Mouse (Mus musculus) hindbrain, embryonic 13.5 days (tissue): ENCODE results near the gene Slc22a3. TPM values are rescaled to one million over a fixed set of nuclear protein-coding genes. Genes with fewer than 3 reads are reported as not detected.

Experiments used
- ATAC-seq: fragments of 200-750 bp; cut with Nextera tagmentation; 2 replicates; pipeline ENCODE4 v1.8.0; 2017; ENCODE audit warnings: moderate TSS enrichment; ENCODE audit not compliant: low FRiP score
- H3K27ac ChIP-seq: fragments of 300-500 bp; sonication (generic); 2 replicates; pipeline ENCODE4 v1.5.1; 2015; ENCODE audit warnings: inconsistent platforms, mild to moderate bottlenecking, moderate library complexity
- H3K27me3 ChIP-seq: fragments of 300-500 bp; sonication (generic); 2 replicates; pipeline ENCODE4 v1.6.1; 2015; ENCODE audit warnings: mild to moderate bottlenecking, inconsistent platforms
- H3K36me3 ChIP-seq: fragments of 300-500 bp; sonication (generic); 2 replicates; pipeline ENCODE4 v1.6.1; 2015; ENCODE audit warnings: mild to moderate bottlenecking, inconsistent platforms
- H3K4me1 ChIP-seq: fragments of 300-500 bp; sonication (generic); replicated peaks from 2 replicates; pipeline ENCODE4 v1.6.1; 2015; ENCODE audit warnings: inconsistent platforms
- H3K4me2 ChIP-seq: fragments of 300-500 bp; sonication (generic); 2 replicates; pipeline ENCODE4 v1.6.1; 2015; ENCODE audit warnings: inconsistent platforms, mild to moderate bottlenecking, moderate library complexity
- H3K4me3 ChIP-seq: fragments of 300-500 bp; sonication (generic); 2 replicates; pipeline ENCODE4 v1.5.1; 2015; ENCODE audit warnings: mild to moderate bottlenecking, inconsistent platforms
- H3K9ac ChIP-seq: fragments of 300-500 bp; sonication (generic); 2 replicates; pipeline ENCODE4 v1.6.1; 2015; ENCODE audit warnings: mild to moderate bottlenecking, inconsistent platforms
- H3K9me3 ChIP-seq: fragments of 300-500 bp; sonication (generic); 2 replicates; pipeline ENCODE4 v1.6.1; 2016; ENCODE audit warnings: inconsistent platforms
- WGBS: fragments of 180-500 bp; shearing (Covaris S2); methylation state at CpG from one replicate; pipeline ENCODE4 v1.1.7; 2015; 5-methylcytosine and 5-hydroxymethylcytosine counted together
- polyA plus RNA-seq: library from polyadenylated mRNA; unstranded; fragments of >200 nt; fragmentation: Nextera tagmentation; extraction: Ambion mirVana; gene quantifications from 2 replicates; pipeline ENCODE4 v1.2.1, GENCODE M21; 2015

Slc22a3 gene
- polyA plus RNA-seq, 1 experiment from 2014 or later, result 0.66 TPM

DNA sequence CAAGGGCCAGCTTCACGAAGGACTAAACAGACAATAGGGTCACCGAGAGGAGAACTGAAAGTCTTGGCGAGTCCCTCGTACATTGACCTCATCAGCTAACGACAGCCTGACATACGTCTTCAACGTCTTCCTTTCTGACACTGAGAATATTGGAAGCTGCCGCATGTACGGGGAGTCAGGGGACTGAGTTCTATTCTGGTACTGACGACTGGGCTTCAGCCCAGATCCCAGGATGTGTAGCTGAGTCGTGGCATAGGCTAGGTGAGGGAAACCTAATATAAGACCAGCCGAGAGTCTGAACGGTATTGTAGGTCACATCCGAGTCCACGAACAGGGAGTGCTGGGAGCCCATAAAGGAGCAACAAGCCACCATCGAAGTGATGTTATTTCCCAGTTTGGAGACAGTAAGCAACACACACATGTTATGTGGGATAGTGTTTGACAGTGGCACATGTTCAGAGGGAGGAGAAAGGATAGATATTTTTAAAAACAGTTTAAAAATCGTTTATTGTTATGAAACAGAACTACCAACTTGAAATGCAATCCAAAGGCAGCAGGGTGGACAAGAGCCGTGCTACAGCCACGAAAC lies 87.9 kb downstream of the Slc22a3 start:
- Histone ChIP-seq H3K4me1 (no peaks in the 10 kb centered on the region), H3K36me3 (no peaks in the 10 kb centered on the region), H3K9me3 (no peaks in the 10 kb centered on the region), H3K27ac (no peak overlapping the region), H3K4me3 (no peak overlapping the region), H3K27me3 (no peaks in the 10 kb centered on the region), H3K9ac (no peak overlapping the region), H3K4me2 (no peak overlapping the region)
- 76% methylated on average over 19 of the region's 19 CpGs for WGBS
- ATAC-seq, result no peak

DNA sequence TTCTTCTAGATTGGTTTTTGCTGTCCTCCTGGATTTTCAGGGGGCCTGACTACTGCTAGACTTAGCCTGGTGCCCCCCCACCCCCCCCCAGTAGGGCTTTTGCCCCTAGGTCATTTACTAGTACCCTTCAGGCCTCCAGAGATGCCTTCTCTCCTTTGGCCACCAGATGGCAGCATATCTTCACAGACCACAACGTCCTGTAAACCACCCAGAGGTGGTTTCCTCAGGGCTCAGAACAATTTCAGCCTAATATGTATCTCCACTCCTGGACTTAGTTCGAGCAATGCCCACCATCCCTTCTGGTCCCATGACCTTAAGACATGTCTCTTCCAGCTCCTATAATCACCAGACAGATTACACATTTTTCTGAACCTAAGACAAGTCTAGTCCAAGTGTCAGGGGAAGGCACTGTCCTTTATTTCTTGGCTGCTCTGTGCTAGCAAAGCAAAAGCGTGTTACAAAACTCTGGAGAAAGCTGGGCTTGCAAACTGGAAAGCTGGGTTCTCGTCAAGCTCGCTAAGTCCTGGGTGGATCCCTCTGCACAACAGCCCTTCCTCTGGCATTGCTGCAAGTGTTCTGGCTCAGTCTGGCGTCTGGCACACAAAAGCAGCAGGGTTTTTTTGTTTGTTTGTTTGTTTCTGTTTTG lies 91.1 kb downstream of the Slc22a3 start:
- H3K9ac ChIP-seq, result no peak overlapping the region
- no peak overlapping the region for H3K27ac ChIP-seq
- no peaks in the 10 kb centered on the region for H3K9me3 ChIP-seq
- H3K4me2 ChIP-seq, result no peak overlapping the region
- WGBS, result 51% methylated on average over 6 of the region's 6 CpGs
- no peaks in the 10 kb centered on the region for H3K27me3 ChIP-seq
- H3K4me1 ChIP-seq, result no peaks in the 10 kb centered on the region
- H3K36me3 ChIP-seq, result no peaks in the 10 kb centered on the region
- ATAC-seq, result peak; percentile 54; the same call in 1 of the 2 replicates
- H3K4me3 ChIP-seq, result no peak overlapping the region

DNA sequence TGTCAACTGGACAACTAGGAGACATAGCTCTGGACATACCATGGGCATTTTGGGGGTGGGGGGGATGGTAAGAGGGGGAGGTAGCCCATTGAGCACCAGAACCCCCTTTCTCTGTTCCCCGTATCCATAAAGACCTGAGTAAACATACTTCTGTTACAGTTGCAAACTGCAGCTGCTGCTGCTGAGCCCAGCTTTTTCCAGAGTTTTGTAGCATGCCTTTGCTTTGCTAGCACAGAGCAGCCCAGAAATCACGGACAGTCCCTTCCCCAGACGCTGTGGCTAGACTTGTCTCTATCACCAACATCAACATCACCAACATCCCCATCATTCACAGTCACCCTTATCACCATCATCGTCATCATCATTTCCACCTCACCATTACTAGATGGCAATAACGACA lies 91.8 kb downstream of the Slc22a3 start:
- Histone ChIP-seq H3K27ac (no peak overlapping the region), H3K27me3 (no peaks in the 10 kb centered on the region), H3K9me3 (no peaks in the 10 kb centered on the region), H3K4me3 (no peak overlapping the region), H3K36me3 (no peaks in the 10 kb centered on the region), H3K4me1 (no peaks in the 10 kb centered on the region), H3K9ac (no peak overlapping the region), H3K4me2 (no peak overlapping the region)
- 67% methylated on average over 5 of the region's 5 CpGs for WGBS
- ATAC-seq, result 0 out of 2 replicates have a peak, but pooled peaks have one; percentile 21

DNA sequence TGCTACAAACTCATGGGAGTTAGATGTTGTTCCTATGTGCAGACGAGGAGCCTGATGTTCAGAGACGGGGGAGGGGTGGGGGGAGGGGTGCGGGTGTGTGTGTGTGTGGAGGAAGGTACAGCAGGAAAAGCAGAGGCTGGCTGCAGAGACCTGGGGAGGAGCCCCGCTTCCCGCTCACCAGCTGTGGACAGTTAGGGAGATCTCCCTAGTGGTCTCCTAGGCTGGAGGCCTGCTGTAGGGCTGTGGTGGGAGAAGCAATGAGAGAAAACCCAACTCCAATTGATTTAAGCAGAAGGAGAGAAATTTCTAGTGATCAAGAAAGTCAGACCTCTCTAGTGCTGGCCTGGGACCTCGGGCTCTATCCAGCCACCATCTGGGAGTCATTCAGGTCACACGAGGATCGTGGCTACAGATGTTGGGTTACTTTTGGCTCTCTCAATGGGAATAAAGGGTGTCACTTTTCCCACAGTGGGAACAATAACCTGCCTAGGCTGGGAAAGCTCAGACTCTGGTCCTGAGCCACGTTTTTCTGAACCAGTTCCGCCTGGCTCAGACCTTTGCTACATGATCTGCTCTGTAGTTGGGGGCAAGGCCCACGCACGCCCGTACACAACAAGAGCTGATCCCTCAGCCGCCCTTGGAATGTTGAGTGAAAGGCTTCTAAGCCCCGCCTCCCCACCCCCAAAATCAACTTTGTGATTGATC lies 92.3 kb downstream of the Slc22a3 start:
- Histone ChIP-seq H3K4me1 (no peaks in the 10 kb centered on the region), H3K36me3 (no peaks in the 10 kb centered on the region), H3K4me2 (no peak overlapping the region), H3K27me3 (no peaks in the 10 kb centered on the region), H3K9me3 (no peaks in the 10 kb centered on the region), H3K4me3 (no peak overlapping the region), H3K27ac (no peak overlapping the region), H3K9ac (no peak overlapping the region)
- peak; percentile 43; the same call in 1 of the 2 replicates for ATAC-seq
- 44% methylated on average over 15 of the region's 15 CpGs for WGBS

DNA sequence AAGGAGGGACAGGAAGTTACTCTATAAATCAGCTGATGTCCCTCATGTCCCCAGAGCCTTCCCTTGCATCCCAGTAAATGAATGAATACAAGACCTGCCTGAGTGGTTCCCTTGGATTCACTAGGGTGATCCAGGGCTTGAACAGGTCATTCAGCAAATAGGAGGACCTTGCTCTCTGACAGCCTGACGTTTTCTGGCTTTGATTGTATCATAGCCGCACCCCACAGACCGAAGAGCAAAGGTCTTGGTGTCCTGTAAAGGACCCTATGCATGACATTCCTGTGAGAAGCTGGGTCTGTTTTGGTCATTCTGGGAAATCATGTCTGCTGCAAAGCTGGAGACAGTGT lies 94.6 kb downstream of the Slc22a3 start:
- no peak for ATAC-seq
- no peaks in the 10 kb centered on the region for H3K36me3 ChIP-seq
- H3K4me1 ChIP-seq, result no peaks in the 10 kb centered on the region
- no peaks in the 10 kb centered on the region for H3K9me3 ChIP-seq
- no peak overlapping the region for H3K9ac ChIP-seq
- WGBS, result 72% methylated on average over 3 of the region's 3 CpGs
- H3K27me3 ChIP-seq, result no peaks in the 10 kb centered on the region
- no peak overlapping the region for H3K4me3 ChIP-seq
- H3K4me2 ChIP-seq, result no peak overlapping the region
- H3K27ac ChIP-seq, result no peak overlapping the region

DNA sequence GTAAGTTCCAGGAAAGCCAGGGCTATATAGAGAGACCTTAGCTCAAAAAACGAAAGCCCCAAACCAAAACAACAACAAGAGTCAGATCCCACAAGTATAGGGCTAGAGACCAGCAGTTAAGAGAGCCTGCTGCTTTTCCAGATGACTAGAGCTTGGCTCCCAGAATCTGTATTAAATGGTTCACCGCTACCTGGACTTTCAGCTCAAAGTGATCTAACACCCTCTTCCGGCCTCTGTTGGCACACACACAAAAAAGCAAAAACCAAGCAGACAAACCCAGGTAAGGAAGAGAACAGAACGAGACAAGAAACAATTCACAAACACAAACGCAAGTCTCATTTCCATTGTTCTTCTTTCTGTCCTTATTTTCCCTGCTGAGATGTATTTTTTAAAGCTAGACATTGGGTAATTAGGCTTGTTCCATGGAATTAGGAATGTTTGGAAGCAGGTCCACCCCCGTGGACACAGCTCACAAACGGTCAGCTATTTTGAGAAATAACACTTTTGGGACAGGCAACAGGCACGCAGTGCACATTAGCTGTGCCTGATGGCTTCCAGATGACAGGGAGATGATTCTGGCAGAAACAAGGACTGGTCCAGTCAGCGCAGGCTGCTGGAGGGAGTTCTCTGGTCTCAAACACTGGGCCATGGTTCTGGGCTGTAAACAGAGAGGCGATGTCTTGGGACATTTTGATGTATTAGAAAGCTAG lies 95.2 kb downstream of the Slc22a3 start:
- Histone ChIP-seq H3K36me3 (no peaks in the 10 kb centered on the region), H3K27me3 (no peaks in the 10 kb centered on the region), H3K9ac (no peak overlapping the region), H3K4me1 (no peaks in the 10 kb centered on the region), H3K27ac (no peak overlapping the region), H3K4me3 (no peak overlapping the region), H3K4me2 (no peak overlapping the region), H3K9me3 (no peaks in the 10 kb centered on the region)
- no peak for ATAC-seq
- WGBS, result 71% methylated on average over 10 of the region's 10 CpGs

DNA sequence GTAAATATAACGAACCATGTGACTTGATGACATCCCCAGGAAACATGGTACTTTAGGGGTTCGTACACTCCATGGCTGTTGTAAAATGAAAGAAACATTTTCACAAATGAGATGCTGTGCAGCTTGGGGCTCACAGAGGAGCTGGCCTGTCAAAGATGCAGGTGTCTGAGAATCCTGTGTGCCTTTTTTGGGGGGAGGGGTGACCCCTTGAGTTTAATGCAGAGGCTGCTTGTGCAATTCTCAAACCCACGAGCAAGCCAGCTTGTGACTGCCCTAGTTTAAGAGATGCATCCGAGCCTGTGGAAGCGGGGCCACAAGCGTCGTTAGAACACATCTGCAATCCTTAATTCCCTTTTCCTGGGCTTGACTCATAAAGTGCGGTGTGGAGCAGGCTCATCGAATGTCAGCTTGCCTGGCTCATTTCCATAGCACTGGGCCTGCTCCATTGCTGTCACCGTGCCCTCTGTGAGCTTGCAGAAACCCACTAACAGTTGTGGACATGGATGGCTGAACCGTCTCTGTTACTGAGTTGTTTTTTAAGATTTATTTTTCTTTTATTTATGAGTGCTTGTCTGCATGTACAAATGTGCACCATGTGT lies 98.1 kb downstream of the Slc22a3 start:
- no peaks in the 10 kb centered on the region for H3K9me3 ChIP-seq
- 82% methylated on average over 11 of the region's 11 CpGs for WGBS
- H3K4me1 ChIP-seq, result no peaks in the 10 kb centered on the region
- no peak for ATAC-seq
- no peak overlapping the region for H3K4me2 ChIP-seq
- H3K9ac ChIP-seq, result no peak overlapping the region
- H3K36me3 ChIP-seq, result no peaks in the 10 kb centered on the region
- no peaks in the 10 kb centered on the region for H3K27me3 ChIP-seq
- no peak overlapping the region for H3K27ac ChIP-seq
- no peak overlapping the region for H3K4me3 ChIP-seq

DNA sequence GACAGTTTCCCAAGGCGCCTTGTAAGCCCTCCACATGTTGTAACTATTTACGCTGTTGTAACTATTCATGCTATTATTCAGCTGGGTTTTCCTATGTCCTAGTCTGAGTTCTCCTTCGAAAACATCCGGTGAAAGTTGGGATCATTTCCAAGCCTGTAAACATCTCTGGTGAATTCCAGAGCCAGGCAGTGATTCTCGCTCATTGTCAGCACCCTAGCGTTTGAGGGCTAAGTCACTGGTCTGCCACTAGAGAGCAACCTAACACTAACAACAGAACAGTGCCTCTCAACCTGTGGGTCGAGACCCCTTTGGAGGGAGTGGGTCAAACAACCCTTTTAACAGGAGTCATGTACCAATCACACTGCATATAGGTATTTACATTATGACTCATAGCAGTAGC lies 104.1 kb downstream of the Slc22a3 start:
- WGBS, result 71% methylated on average over 7 of the region's 7 CpGs
- Histone ChIP-seq H3K9ac (no peak overlapping the region), H3K4me2 (no peak overlapping the region), H3K36me3 (no peaks in the 10 kb centered on the region), H3K27me3 (no peaks in the 10 kb centered on the region), H3K4me3 (no peak overlapping the region), H3K4me1 (no peaks in the 10 kb centered on the region), H3K27ac (no peak overlapping the region), H3K9me3 (no peaks in the 10 kb centered on the region)
- no peak for ATAC-seq

DNA sequence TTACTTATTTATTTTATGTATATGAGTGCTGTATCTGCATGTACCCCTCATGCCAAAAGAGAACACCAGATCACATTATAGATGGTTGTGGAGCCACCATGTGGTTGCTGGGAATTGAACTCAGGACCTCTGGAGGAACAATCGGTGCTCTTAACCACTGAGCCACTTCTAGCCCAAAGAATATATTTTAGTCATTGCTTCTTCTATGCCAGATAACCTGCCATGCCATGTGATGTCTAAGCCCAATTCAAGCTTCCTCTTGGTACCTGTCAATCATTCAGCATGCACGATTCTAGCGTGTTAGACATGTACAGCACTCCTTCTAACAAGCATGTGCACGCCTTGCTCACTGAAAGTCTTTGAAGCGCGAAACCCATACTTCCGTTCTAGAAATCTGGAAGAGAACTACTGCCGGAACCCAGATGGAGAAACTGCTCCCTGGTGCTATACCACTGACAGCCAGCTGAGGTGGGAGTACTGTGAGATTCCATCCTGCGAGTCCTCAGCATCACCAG lies 111.3 kb downstream of the Slc22a3 start:
- 93% methylated on average over 9 of the region's 9 CpGs for WGBS
- H3K4me1 ChIP-seq, result no peaks in the 10 kb centered on the region
- no peaks in the 10 kb centered on the region for H3K36me3 ChIP-seq
- H3K9me3 ChIP-seq, result no peaks in the 10 kb centered on the region
- no peak overlapping the region for H3K4me2 ChIP-seq
- no peaks in the 10 kb centered on the region for H3K27me3 ChIP-seq
- no peak overlapping the region for H3K4me3 ChIP-seq
- no peak overlapping the region for H3K27ac ChIP-seq
- H3K9ac ChIP-seq, result no peak overlapping the region
- ATAC-seq, result no peak

DNA sequence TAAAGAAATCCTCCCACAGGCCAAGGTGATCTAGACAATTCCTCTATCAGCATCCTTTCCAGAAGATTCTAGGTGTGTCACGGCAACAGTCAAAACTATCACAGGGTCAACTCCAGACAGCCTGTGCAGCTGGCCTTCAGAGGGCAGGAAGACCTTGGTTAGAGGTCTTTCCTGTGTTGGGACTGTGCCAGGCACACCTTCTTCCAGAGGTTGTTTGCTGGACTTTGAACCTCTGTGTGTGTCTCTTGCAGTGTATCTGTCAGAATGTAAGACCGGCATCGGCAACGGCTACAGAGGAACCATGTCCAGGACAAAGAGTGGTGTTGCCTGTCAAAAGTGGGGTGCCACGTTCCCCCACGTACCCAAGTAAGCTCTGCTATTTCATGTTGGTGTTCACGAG lies 119.3 kb downstream of the Slc22a3 start:
- ATAC-seq, result no peak
- H3K27me3 ChIP-seq, result no peaks in the 10 kb centered on the region
- H3K4me3 ChIP-seq, result no peak overlapping the region
- H3K27ac ChIP-seq, result no peak overlapping the region
- H3K9me3 ChIP-seq, result no peaks in the 10 kb centered on the region
- 95% methylated on average over 7 of the region's 7 CpGs for WGBS
- no peak overlapping the region for H3K9ac ChIP-seq
- H3K4me1 ChIP-seq, result no peaks in the 10 kb centered on the region
- H3K4me2 ChIP-seq, result no peak overlapping the region
- H3K36me3 ChIP-seq, result no peaks in the 10 kb centered on the region

DNA sequence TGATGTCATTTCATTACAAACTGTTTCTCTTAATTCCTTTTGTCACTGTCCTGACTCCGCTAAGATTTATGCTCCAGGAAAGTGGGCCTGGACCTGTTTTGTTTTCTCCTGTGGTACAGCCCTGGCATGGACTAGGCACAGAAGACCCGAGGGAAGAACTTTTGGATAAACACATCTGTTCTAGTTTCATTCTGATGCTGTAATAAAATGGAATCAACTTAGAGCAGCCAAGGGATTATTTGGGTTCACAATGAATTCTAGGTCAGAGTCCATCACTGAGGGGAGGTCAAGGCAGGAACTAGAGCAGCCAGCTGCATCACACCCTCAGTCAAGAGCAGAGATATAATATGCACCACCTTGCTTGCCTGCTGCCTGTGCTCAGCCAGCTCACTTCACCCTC lies 119.7 kb downstream of the Slc22a3 start:
- H3K4me1 ChIP-seq, result no peaks in the 10 kb centered on the region
- no peak for ATAC-seq
- H3K9ac ChIP-seq, result no peak overlapping the region
- no peak overlapping the region for H3K4me3 ChIP-seq
- H3K9me3 ChIP-seq, result no peaks in the 10 kb centered on the region
- H3K27ac ChIP-seq, result no peak overlapping the region
- H3K4me2 ChIP-seq, result no peak overlapping the region
- no peaks in the 10 kb centered on the region for H3K27me3 ChIP-seq
- H3K36me3 ChIP-seq, result no peaks in the 10 kb centered on the region
- WGBS, result 91% methylated on average over 2 of the region's 2 CpGs
